Mouse (Mus musculus): Measurements from ENCODE around the gene Tceanc. TPM values are rescaled to one million over a fixed set of nuclear protein-coding genes. Genes with fewer than 3 reads are reported as not detected.
"Not testable (repeated sequence)": the region's sequence is repeated elsewhere in the genome, so short reads cannot be mapped to it uniquely, and the experiment has no call there.

Tceanc gene
- total RNA-seq (2021), result 1 to 10 TPM; 4.2 to 6.6 TPM
- long read RNA-seq, experiment 1, full-length matches to known transcripts, result 13 of 17 reads
- long read RNA-seq, experiment 1, partial matches to known transcripts, result 2 of 17 reads
- long read RNA-seq, experiment 1, other reads (novel, unspliced or antisense), result 2 of 17 reads
- long read RNA-seq, experiment 2, full-length matches to known transcripts, result 12 of 13 reads
- long read RNA-seq, experiment 2, partial matches to known transcripts, result 0 of 13 reads
- long read RNA-seq, experiment 2, other reads (novel, unspliced or antisense), result 1 of 13 reads

DNA sequence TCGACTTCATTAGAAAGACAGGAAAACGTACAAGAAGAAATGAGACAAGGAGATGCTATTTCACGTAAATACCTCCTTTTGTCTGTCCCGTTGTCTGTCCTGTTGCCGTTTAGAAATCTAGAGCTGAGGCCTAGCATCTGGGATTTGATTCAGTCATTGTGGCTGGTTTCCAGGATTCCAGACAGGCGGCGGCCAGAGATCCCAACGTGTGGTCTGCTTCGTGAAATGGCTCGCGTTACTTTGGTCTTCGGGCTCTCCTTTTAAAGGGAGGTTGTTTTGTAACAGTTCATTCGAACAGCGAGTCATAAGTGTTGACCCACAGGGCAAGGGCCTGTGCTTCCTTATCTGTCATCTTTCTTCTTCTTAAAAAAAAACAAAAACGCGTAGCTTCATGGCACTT is at the start of gene Tceanc:
TSS of gene Tceanc (minus strand) at position 223 of the 400 bp plus-strand sequence.
- DNase-seq, result peak; percentile 12

GRCm38 (mm10) chrX:166565983-166566382 is 47.6 kb upstream of the Tceanc start:
- no peak for DNase-seq

GRCm38 (mm10) chrX:166565401-166565800 is 47.0 kb upstream of the Tceanc start:
- no peak for DNase-seq

DNA sequence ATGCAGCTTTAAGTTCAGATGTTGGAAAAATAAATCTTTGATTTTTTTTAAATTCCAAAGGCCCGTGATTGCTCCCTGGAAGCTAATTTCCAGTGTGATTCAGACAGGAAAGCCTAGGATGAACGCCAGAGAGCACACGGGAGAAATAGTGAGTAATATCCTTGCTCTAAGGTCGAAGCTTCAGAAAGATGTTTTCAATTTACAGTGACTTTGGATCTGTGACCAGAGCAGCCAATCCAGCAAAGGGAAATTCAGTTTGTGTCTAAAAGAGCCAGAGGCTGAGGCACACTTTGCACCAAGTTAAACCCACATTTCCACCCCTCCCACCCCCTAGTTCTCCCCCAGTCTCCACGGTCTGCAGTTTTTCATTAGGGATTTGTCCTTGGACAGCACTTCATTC is 46.5 kb upstream of the Tceanc start:
- DNase-seq, result no peak

DNA sequence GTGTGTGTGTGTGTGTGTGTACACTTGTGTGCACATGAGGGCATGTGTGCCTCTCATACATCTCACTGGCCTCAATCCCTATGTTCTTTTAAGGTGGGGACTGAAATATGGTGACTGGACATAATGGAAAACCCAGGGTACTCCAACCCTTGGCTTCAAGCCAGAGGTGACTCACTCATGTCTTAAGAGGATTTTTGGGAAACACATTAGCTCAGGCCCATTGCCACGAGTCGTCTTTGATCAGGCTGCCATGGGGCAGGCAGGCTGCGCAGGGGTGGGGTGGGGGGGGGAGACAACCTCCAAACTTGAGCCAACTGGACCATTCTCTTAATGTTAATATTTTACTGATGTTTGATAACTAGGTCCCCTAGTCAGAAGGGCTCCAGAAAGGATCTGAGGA is 41.0 kb upstream of the Tceanc start:
- peak; percentile 3 for DNase-seq

DNA sequence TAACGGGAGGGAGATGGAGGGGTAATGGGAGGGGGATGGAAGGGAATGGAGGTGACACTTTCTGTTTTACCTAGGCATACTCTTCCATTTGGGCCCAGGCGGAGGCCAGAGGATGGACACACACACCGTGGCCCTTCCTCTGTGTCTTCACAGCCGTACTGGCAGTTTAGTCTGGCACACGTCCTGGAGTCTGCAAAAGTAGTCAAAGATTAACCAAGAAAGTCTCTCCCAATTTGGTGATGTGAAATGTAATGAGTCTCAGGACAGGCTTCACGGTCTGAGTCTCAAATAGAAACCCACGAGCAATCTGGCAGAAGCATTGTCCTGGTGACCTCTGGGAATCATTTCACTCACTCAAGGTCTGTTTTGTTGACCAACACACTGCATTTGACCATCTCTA is 34.0 kb upstream of the Tceanc start:
- DNase-seq, result no peak

- DNase-seq, result no peak
Observed at GRCm38 (mm10) chrX:166546495-166546894, 28.1 kb upstream of the Tceanc start.

DNA sequence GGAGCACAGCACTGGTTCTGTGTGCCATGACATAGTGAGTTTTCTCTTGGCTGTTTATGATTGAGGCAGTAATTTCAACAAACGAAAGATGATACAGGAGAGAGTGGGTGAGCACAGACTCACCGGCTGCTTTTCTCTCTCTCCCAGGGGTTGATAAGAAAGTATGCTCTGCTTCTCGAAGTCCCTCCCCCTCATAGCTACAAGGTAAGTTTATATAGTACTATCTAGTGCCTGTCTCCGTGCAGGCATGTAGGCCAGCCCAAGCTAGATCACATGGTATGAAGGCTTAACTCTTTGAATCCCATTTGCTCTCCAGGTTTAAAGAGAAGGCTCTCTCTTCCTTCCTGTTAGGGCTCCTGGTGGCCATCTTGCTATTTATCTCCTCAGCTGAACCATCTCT is 16.8 kb upstream of the Tceanc start:
- no peak for DNase-seq

DNA sequence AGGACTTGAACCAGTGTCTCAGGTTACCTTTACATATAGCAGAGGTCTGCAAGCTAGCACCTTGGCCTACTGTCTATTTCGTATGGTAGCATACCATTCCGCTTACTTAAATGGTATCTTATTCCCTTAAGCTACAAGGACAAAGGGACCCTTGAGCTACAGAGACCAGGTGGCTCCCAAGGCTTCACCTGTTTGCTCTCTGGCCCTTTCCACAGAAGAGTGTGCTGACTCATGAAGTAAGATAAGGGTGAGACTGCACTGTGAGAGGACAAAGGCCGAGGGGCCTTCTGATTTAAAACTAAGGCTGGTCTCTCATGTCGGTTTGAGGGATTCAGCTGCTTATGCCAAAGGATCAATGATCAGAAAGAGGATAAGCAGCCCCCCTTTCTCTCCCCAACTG is 15.1 kb upstream of the Tceanc start:
- no peak for DNase-seq

- no peak for DNase-seq
Observed at GRCm38 (mm10) chrX:166531671-166532070, 13.3 kb upstream of the Tceanc start.

GRCm38 (mm10) chrX:166528126-166528525 is 9.8 kb upstream of the Tceanc start:
- DNase-seq, result no peak

DNA sequence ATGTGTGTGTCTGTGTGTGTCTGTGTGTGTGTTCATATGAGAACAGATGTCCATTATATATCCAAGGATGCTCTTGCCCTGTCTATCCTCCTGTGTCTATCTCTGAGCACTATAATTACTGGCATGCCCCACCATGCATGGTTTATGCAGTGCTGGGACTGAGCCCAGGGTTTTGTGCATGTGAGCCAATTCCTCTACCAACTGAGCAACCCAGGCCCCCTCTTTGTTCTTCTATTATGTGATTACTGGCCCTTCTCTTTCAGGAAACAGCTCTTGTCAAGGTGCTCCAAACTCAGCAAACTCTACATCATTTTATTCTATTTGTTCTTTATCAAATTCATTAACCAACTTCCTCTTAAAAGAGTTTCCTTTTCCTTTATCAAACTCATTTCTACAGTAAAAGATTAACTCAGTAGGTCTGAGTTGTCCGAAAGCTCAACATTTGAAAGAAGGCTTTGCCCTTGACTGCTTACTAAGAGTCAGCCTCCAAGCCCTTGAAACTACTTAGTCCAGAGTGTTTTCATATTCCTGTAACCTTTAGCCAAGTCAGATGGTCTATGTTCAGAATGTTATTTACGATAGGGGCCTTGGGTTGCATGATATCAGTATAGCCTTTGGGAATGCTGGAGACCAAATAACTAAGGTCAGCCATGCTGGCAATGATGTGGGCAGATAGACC is 7.4 kb upstream of the Tceanc start:
- DNase-seq, result no peak

GRCm38 (mm10) chrX:166520782-166521181 is 2.4 kb upstream of the Tceanc start:
- no peak for DNase-seq

- DNase-seq, result no peak
Observed at GRCm38 (mm10) chrX:166516631-166517030, 1.7 kb downstream of the Tceanc start.

DNA sequence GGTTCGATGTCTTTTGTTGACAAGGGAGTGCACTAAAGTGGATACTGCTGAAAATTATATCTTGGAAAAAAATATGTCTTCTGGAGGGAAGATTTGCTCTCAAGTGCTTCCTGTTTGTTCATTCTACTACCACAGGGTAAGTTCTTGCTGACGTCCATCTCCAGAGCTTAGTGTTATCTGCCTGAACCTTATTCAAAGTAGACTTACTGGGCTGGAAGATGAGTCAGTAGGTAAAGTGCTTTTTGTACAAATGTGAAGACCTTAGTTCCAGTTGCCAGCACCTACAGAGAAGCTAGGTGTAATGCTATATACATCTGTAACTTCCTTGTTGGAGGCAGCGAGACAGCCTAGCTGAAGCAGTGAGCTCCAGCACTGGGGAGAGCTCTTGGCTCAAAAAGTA is 2.4 kb downstream of the Tceanc start:
- DNase-seq, result no peak

GRCm38 (mm10) chrX:166514035-166514434 is 4.3 kb downstream of the Tceanc start:
- not testable (repeated sequence) for DNase-seq

DNA sequence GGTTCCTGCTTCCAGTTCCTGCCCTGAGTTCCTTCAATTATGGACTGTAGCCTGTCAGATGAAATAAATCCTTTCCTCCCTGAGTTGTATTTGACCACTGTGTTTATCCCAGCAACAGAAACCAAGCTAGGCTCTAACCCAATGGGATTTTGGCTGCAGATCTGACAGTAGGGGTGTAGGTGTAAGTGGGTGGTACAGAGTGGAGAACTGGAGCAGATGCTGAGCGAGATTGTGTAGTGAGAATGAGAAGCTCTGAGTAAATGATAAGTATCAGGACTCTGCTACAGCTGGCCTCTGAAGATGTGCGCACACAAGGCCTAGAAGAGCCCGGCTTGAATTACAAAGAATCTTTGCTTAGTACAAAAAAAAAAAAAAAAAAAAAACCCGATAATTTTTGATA is 6.3 kb downstream of the Tceanc start:
- no peak for DNase-seq

DNA sequence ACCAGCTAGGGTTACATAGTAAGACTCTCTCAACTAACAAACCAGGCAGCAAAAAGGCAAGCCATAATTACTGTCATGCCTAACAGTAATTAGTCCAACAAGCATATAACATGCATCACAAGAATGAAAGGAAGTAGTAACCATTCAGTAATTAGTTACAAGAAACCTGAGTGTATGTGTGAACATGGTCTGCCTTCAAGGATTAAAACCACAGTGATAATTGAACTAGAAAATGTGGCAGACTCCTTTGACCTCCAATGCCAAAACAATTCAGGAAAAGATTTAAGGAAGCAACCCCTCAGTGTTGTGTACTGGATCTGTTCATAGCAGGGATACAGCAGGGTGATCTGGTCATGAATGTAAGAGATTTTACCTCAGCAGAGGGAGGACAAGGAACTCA is 7.3 kb downstream of the Tceanc start:
- no peak for DNase-seq

GRCm38 (mm10) chrX:166509761-166510738 is 8.3 kb downstream of the Tceanc start:
- peak; percentile 87 for DNase-seq

DNA sequence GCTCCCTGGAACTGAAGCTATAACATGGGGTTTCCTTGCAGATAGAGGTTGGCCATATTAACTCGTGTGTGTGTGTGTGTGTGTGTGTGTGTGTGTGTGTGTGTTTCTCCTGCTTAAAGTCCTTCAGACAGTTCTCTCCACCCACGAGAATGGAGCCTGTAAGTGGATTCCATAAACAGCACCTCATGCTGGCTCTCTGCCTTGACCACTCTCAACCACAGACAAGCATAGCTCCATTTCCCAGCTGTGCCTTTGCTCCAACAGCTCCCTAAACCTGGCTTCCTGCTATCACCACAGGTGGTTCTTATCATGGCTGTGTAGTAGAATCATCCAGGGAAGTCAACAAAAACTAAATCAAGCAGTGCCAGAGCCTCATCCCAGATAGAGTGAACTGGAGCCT is 13.9 kb downstream of the Tceanc start:
- DNase-seq, result no peak

DNA sequence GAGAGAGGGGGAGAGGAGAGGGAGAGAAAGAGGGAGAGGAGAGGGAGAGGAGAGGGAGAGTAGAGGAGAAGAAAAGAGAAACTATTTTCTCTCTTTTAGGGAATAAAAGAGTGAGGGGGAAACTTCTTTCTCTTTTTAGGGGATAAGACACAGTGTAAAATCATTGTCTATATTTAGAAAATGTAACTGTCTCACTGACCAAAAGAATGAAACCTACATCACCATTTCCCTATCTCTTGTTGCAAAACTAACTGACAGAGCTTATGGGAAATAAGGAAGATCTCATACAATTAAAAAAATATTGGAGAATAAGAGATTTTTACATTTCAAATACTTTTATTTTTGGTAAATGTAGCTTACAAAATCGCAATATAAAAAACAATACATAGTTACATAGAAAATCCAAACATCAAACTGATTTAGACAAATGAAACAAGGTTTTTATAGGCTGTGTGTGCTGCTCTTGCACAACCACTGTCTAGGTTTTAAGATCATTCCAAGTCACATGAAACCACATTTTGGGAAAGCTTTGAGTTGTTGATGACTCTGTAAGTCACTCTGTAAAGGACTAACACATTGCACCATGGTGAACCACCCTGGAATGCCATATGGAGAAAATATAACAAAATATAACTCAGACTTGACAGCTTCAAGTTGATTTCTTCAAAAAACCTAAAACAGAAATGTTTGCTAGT is 18.7 kb downstream of the Tceanc start:
- no peak for DNase-seq

- DNase-seq, result no peak
Observed at GRCm38 (mm10) chrX:166497771-166498170, 20.6 kb downstream of the Tceanc start.
